Mouse (Mus musculus) natural killer cell, adult 2 months (primary cell): Measurements from ENCODE around the gene Iqch.

Experiments used
- DNase-seq, 2 experiments: peaks; one replicate each; pipeline ENCODE4 v3.0.0; 2022; ENCODE audit warnings: low spot score in 2 of 2

Gene Iqch

DNA sequence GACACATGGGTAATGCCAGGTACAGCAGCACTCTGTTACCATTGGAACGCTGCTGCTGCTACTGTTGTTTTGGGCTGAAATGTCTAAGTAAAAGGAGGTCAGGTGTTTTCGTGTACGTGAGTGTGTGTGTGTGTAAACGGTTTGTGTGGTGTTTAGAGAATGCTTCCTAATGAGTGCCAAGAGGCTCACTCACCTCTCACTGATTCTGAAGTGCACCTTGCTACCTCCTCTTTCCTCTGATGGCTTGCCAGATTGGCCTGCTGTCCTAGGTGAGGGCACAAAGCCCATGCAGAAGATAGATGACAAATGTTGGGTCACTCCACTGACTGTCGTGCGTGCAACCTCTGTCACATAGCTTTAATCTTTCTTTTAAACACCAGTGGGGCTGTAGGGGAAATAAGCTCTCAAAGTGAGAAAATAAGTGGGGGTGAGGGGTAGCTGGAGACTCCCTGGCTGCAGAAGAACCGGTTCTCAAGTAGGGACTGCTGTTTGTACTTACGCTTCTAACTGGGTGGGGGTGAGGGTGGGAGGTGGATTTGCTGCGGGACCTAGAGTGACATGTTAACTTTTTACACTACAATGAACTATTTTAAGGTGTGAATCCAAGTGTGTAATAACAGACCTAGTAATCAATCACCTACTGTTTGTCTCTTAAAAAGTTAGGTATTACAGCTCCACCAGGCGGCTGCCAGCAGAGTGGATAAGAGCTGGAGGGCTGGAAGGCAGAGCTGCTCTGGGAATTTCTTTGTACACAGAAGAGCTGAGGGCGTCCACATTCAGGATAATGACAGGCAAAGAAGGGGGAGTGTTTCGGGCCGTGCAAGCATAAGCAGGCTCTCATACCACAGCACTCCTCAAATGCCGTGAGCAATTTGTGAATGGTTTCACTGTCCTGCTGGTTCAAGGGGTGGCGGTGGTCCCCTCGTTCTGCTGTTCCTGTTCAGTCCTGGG is 10.5 kb upstream of the Iqch start:
- DNase-seq: no peak

DNA sequence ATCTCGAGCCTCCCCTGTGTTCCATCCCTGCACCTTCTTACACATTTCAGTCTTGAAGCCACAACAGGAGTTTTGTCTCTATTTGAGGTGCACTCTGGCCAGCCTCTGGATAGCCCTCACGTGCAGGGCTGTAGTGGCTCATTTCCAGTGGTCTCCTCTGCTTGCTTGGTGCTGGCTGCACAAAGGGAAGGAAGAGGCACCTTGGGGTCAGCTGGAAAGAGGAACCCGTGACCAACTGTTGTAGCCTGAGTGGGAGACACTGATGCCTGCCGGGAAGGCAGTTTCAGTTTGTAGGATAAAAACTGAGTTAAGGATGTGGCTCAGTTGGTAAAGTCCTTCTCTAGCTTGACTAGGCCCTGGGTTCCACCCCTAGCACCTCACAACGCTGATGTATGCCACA is 9.7 kb upstream of the Iqch start:
- DNase-seq: no peak

DNA sequence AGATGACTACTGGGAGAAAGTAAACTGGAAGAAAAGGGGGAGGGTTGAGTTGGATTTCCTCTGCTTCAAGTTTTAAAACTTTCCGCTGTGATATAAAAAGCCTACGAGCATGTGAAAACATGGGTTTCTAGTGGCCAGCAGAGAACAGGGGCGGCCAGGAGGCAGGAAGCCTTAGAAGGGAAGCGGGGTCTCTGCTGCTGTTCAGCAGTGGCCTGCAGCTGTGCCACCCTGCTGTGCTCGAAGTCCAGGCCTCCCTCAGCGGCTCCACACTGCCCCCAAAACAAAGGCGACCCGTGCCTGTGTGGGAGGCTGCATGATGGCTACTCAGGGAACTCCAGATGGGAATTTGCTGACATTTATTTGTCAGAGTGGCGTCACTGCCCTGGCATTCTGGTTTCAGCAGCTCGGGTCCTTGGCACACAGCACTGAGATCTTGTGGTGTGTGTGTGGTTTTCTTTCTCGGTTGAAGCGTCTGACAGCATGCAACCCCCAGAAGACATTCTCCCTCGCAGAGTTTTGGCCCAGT is 8.6 kb upstream of the Iqch start:
- DNase-seq: peak in 1 of 2 experiments; percentile 20

DNA sequence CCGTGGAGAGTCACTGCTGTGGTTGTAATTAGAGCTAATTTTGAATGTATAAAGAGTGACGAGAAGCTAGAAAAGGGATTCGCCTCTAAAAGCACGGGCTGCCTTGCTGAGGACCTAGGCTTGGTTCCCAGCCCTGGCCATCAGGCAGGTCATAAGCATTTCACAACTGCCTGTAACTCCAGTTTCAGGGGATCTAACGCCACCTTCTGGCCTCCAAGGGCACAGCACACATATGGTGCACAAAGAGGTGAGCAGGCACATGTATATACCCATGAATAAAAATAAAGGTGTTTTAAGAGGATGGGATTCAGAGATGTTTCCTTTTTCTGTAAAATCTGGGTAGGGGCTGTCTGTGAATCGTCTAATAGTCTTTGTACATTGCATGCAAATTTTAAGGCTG is 7.9 kb upstream of the Iqch start:
- DNase-seq: no peak

DNA sequence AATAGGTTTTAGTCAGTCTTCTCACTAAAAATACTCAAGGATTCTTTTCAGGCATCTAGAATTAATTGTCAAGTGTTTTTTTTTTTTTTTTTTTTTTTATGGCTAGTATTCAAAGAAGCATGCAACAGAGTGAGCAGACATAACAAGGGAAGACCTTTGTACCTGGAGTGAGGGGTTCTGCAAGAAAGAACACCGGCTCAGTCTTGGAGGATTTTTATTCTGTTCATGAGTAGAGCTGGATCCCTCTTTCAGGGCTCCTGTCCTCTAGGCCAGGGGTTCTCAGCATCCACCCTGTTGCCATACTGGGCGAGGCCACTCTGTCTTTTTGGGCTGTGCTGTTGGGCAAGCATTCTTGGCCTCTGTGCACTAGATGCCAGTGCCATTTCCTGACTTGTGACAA is 7.5 kb upstream of the Iqch start:
- DNase-seq: no peak

DNA sequence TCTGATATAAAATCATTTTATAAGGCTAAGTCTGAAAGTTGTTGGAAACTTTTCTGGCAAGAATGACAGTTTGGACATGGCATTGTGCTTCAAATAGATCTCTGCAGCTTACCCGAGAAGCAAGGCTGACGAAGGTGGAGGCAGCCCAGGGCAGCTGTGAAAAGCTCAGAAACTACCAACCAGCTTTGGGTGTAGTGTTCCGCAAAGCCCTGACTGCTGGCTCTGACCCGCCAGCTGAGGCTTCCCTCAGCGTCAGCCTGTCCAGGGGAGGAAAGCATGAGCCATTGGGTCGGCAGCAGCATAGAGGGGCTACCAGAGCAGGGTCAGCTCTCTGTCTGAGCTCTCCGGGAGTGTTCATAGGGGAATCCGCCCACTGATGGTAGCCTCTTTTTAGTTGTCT is 7.0 kb upstream of the Iqch start:
- no peak for DNase-seq

DNA sequence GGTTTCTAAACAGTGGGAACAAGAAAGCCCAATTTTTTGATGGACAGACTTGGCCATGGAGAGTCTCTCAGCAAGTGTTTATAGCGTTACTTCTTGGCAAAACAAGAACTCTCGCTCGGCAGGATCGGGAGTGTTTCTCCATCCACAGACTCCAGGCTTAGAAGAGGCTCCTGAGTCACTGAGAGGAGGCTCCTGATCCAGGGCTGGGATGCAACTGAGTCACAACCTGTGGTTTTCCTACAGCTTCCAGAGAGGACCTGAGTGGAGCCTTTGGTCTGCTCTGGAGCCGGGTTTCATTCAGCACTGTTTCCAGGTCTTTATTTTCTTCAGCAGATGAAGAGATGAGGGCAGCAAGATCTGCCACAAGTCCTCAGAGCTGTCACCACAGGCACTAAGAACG is 5.7 kb upstream of the Iqch start:
- DNase-seq: no peak

DNA sequence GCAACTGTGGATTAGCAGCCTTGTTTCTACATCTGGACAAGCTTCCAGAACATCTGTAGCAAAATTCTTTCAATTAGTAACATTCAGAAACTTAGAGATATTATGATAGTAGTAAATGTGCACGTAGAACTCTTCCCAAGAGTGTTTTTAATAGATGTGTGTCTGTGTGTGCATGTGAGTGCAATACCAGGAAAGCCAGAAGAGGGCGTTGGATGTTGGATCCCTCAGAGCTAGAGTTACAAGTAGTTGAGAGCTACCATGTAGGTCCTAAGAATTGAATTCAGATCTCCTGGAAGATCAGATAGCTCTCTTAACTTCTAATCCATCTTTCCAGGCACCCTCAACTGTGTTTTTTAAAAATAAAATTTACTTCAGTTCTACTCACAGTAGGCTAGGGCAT is 4.3 kb upstream of the Iqch start:
- no peak for DNase-seq

DNA sequence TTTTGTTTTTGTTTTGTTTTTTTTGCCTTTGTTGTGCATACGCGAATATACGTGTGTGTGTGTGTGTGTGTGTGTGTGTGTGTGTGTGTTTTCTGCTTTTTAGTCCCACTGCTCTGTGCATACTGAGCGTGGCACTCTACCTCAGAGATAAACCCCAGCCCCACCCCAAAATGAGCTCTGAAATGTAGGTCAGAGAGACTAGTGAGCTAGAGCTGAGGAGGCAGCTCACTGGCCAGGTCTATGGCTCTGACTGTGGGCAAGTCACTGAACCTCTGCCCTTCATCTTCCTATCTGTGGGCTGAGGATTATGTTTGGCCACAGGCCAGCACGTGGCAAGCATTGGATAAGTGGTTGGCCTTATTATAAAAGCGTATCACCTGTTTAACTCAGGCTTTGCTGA is 1.6 kb upstream of the Iqch start:
- DNase-seq: no peak

DNA sequence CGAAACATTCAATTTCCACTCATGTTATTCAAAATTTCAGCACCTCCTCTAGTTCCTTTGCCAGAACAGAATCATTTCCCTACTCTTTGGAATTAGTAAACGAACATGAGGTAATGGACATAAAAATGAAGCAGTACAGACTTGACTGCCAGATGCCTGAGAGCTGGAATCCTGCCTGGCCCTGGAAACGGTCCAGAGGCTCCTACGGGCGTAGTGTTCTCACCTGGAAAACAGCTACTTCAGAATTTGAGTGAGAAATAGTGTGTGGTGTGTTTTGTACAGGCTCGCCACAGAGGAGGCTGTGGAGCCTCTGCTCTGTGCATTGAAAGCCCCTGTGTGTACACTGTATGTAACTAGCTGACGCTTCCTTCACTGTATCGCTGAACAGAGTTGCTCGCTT is 5.6 kb downstream of the Iqch start:
- DNase-seq: no peak

DNA sequence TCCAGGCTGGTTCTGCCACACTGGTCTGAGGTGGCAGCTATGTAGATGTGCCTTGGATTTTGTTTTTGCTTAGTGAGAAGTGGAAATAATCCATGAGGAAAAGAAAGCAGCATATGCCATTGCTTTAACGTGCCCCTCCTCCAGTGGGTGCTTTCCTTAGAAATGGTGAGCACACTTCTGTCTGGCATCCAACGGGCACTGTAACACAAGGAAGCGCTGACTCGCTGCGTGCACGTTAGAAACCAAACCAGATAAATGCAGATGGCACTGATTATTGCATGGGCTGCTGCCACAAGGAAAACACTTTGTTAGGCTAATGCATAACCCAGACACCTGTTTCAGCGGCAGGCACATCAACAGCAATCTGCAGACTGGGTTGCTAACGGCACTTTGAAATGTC is 6.6 kb downstream of the Iqch start:
- no peak for DNase-seq

DNA sequence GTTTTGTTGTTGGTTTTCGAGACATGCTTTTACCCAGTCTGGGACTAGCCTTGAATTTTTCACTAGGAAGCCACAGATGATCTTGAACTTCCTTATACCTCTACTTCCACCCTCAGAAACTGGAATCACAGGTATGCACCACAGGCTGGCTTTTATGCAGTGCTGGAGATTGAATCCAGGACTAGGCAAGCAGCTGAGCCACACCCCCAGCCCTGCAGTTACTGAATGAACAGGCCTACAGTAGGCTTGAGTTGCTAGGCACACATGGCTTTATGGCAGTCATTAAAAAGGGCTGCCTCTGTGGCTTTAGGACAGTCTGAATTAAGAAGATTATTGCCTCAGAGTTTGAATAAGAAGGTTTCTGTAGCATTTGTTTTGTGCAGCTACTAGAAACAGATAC is 7.3 kb downstream of the Iqch start:
- no peak for DNase-seq

DNA sequence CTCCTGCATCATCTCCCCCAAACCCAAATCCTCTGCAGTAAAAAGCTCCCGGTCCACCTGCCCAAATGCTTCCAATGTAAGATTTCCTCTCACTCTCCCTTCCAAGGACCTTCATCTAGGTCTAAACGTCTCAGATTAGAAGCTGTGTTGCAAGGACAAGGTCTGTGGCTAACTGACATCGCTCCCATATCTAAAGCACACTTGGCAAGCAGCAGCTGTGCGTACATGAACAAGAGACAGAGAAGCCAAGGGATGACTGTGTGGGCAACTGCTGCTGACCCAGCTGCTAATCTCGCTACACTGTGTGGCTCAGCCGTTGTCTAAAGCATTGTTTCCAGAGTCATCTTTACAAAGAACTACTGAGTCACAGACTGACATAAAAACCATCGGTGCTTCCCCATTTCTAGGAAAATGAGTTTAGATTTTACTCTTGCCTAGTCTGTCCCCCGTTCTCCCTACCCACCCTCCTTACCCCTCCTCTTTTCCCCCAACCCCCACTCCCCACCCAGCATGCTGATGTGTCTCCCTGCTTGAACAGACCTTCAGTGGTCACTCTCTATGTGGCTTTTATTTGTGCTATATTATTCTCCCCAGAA is 10.5 kb downstream of the Iqch start:
- DNase-seq: no peak

DNA sequence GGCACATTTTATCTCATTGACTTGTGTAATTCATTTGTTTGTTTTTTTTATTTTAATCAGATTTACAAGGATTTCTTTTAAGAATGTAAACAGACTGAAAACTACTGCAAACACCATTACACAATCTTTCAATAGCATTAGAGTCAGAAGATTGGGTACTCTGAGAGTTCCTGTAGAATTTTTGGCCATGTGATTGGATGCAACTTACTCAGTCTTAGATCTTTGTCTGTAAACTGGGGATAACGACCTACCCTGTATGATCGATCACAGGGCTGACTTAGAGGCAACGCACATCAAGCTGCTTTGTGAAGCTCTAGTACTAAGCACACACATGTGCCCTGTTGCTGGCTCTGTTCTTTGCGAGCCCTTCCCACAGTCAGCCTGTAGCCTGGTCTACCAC is 11.7 kb downstream of the Iqch start:
- no peak for DNase-seq

DNA sequence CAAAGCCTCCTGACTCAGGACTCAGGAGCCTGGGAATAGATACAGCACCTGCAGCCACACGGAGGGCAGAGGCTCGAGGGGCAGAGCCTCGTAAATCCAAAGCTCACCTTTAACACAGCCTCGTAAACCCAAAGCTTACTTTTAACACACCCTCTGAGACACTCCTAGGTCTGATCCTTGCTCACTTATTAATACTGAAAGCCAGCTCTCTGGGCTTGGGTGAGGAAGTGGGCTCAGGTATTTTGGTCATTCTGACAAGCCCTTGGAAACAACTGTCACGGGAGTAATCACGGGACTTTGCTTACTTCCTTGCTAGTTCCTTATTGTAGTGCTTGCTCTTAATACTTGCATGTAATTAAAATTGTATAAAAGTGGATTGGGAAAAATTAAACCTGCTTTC is 13.1 kb downstream of the Iqch start:
- DNase-seq: no peak

DNA sequence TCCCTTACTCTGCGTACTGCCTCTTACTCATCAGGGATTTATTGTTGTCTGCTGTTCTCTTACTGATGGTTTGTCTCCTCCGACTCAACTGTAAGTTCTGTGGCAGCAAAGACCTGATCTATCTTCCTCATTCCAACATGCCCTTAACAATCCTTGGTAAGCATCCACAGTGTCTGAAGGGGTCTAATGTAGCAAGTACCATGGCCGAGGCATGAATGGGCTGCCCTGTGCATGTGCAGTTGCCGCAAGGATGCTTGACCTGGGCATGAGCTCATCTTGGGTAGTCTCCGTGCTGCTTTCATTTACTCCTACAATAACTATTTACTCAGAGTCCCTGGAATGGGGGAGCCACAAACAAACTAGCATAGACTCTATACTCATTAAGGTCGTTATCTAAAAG is 17.0 kb downstream of the Iqch start:
- DNase-seq: no peak

DNA sequence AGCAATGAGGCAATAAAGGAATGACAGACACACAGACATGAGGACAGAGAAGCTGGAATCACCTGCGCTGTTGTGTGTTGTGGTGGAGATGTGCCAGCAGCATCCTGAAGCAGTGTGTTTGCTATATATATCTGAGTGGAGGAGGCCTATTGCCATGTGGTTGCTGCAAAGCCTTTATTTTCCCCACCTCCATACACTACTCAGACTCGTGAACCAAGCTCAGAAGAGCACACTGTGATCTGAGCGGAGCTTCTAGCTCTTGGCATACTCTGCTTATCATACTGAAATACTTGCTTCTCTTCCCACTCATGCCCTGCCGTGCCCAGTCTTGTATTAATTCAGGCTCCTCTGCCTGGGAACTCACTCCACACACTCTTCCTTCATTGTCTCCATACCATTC is 20.5 kb downstream of the Iqch start:
- no peak for DNase-seq

DNA sequence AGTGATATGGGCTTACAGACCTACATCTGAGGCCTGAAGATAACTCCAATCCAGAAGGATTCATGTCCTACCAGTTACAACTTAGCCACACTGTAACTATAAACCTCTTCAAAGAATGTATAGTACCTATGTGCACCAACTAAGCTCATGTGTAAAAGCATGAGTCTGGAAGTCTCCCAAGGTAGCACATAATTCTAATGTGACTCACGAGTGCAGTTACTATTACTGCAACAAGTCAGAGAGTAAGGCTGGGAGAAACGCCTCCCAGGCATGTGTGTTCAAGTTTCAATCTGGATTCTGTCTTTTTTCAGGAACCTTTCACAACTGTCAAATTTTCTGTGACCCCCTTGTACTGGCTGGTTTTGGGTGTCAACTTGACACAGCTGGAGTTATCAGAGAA is 22.2 kb downstream of the Iqch start:
- DNase-seq: no peak

DNA sequence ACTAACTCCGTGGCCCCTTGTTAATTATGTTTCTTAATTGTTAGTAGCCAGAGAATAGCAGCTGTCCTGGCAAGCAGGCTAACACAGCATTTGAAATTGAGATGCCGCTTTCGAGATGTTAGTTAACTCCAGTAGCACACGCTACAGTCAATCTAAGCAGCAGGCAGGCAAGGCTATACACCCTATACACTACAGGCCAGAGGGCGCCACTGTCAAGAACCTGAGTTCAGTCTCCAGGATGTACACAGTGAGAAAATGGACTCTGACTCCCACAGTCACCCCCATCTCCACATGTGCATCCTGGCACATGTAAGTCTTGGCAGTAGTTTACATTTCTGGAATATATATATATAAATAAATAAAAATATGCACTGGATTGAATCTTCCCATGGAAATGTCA is 22.6 kb downstream of the Iqch start:
- no peak for DNase-seq

DNA sequence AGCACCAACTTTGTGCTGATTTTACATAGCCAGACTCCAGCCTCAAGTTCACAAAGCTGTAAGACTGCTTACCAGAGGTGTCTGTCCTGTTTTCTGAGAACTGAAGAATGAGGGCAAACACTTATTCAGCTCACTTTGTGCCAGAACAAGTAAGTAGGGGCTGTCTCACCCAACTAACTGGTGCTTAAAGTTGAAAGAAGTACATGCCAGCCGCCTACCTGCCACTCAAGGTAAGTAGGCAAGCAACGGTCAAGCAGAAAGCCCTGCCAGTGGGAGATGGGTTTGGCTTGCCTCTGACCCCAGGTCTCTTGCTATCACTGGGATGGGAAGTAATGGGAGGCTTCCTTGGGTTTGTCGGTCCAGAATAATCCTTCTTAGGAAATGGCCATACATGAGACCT is 24.8 kb downstream of the Iqch start:
- no peak for DNase-seq

DNA sequence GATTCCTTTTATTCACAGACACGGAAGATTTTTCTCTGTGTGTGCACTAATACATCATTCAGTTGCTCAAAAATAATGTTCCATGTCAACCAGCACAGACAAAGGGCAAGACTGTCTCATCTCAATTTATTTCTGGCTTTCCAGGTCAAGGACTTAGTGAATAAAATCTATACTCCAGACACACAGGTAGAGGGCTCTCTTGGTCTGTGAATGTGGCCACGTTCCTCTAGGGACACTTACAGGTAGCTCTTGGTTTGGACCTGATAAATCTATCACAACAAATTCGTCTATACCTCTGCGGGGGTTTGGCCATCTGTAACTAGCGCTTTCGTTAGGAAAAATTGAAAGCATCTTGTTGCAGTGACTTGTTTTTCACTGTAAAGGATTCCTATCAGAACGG is 29.4 kb downstream of the Iqch start:
- no peak for DNase-seq

DNA sequence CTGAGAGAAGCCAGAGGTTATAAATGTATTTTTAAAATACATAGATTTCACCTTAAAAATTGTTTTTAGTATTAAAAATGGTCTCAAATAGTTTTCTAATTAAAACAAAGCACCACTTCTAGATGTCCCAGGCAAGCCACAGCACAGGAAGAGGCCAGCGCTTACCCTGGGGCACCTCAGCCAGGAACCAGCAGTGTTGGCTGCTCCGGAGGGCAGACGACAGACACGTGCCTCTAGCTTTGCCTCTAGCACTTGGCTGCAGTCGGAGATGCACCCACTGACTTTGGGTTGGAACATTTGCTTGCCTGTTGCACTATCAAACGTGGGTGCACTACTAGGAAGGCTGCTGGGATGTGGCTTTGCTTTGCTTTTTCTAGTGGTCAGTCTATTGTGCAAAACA is 30.4 kb downstream of the Iqch start:
- no peak for DNase-seq

DNA sequence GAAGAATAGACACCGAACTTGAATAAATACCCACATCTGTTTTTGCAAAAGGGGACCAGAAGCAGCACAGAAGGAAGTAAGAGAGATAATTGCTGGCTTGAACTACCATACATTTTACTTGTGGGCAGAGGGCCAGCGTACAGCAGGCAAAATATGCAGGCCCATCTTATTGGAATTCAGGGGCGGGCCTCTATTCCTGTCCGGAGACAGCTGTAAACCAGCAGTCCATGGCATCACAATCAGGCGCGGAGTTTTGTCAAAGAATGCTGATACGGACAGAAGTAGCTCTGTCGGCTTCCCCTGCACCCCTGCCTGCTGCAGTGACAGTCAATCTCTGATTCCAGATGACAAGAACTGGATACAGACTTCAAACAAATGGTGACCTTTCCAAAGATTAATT is 33.5 kb downstream of the Iqch start:
- no peak for DNase-seq
